In genomic region chr4:136260491-136261180, GRCm38 (mm10) we compare ENCODE assay signal across 7 mouse cellular contexts. TPM values are rescaled to one million over a fixed set of nuclear protein-coding genes. Genes with fewer than 3 reads are reported as not detected.
DNase-seq lines count a peak whose midpoint lies in the region; ATAC-seq and TF ChIP-seq lines count a peak whose summit lies in the region.

No protein-coding gene starts in this region.

- WGBS in hindbrain, embryonic 13.5 days: 40% methylated on average over 10 of the region's 10 CpGs
- 38% methylated on average over 10 of the region's 10 CpGs for WGBS in midbrain, embryonic 14.5 days

- peak overlapping the region; percentile 13; the same call in 1 of the 2 replicates for H3K9ac ChIP-seq in hindbrain, embryonic 13.5 days
- H3K9ac ChIP-seq in midbrain, embryonic 14.5 days (replicated peaks; ENCODE audit: low read length): no peak overlapping the region

- intact Hi-C loops in left cerebral cortex, postnatal 14 days (cut with DNase I): no loop called here

- no peak for ATAC-seq in Patski
- peak; percentile 67 for ATAC-seq in frontal cortex, adult (ENCODE audit: low TSS enrichment)
- 0 out of 2 replicates have a peak, but pooled peaks have one; percentile 59 for ATAC-seq in hindbrain, embryonic 13.5 days (ENCODE audit: low FRiP score)
- no peak; the same call in 1 of the 2 replicates for ATAC-seq in midbrain, embryonic 14.5 days (ENCODE audit: low FRiP score, low TSS enrichment)

- POLR2A ChIA-PET in Patski (lab: Charles Lee): no interaction called here

- no peaks in the 10 kb centered on the region for H3K9me3 ChIP-seq in hindbrain, embryonic 13.5 days
- no peaks in the 10 kb centered on the region for H3K9me3 ChIP-seq in midbrain, embryonic 14.5 days (ENCODE audit: control insufficient read depth, low read length)

- no peak for DNase-seq in Patski (ENCODE audit: low read depth, low spot score)
- DNase-seq in cerebellum, adult 18-20 months: peak; percentile 75 to 83
- DNase-seq in left cerebral cortex, postnatal 14 days (ENCODE audit: low spot score in 2 of 2): peak; percentile 87 to 88
- DNase-seq in midbrain, embryonic 14.5 days: peak; percentile 91
- DNase-seq in spleen, adult 12 weeks (ENCODE audit: low spot score): peak; percentile 69

- in situ Hi-C loops in Patski (cut with MboI; ENCODE audit: low pct_unique_long_range_greater_than_20kb): loop anchor here (5.0 kb wide), 1 partner anchor 62 kb away; no protein-coding TSS in a partner anchor

- H3K27ac ChIP-seq in hindbrain, embryonic 13.5 days: no peak overlapping the region
- H3K27ac ChIP-seq in midbrain, embryonic 14.5 days (replicated peaks; ENCODE audit: low read depth, low read length): no peak overlapping the region

- TF ChIP-seq CTCF in Patski (IDR thresholded peaks at IDR 0.05): peak; percentile 61

- H3K36me3 ChIP-seq in hindbrain, embryonic 13.5 days: no peaks in the 10 kb centered on the region
- H3K36me3 ChIP-seq in midbrain, embryonic 14.5 days (ENCODE audit: control insufficient read depth, insufficient read depth, low read length): no peaks in the 10 kb centered on the region

- no peaks in the 10 kb centered on the region; the same call in 1 of the 2 replicates for H3K4me1 ChIP-seq in hindbrain, embryonic 13.5 days (replicated peaks)
- no peaks in the 10 kb centered on the region for H3K4me1 ChIP-seq in midbrain, embryonic 14.5 days (ENCODE audit: control insufficient read depth, insufficient read depth, low read length)

- H3K4me3 ChIP-seq in hindbrain, embryonic 13.5 days: no peak overlapping the region
- H3K4me3 ChIP-seq in midbrain, embryonic 14.5 days (replicated peaks; ENCODE audit: low read depth, low read length): no peak overlapping the region

- no peaks in the 10 kb centered on the region for H3K27me3 ChIP-seq in Patski
- peaks cover 6% of the 10 kb centered on the region; the same call in 1 of the 2 replicates for H3K27me3 ChIP-seq in hindbrain, embryonic 13.5 days
- H3K27me3 ChIP-seq in midbrain, embryonic 14.5 days (ENCODE audit: control insufficient read depth, insufficient read depth, low read length): no peaks in the 10 kb centered on the region

- no peak overlapping the region for H3K4me2 ChIP-seq in hindbrain, embryonic 13.5 days
- H3K4me2 ChIP-seq in midbrain, embryonic 14.5 days (ENCODE audit: low read length): 0 out of 2 replicates have a peak overlapping the region, but pooled peaks have one; percentile 8

- CTCF ChIA-PET in Patski (lab: Charles Lee): interaction anchor here (0.7 to 2.7 kb wide), 13 partner anchors 12 to 308 kb away, joined by 3 to 18 read pairs (median 4); no protein-coding TSS in a partner anchor

RNA-seq across cellular contexts. Expression of gene Tcea3, which starts 13.1 kb away (rescaled TPM):
- polyA plus RNA-seq in Patski (2021): 0.15 TPM
- 2.2 and 2.4 TPM in 2 replicates for polyA plus RNA-seq in hindbrain, embryonic 13.5 days (2015; fragmentation: Nextera tagmentation; extraction: Ambion mirVana)
- total RNA-seq in left cerebral cortex, postnatal 14 days (2021): under 1 TPM in 1 of 2 experiments, not detected in 1; 0.61 TPM
- polyA plus RNA-seq in midbrain, embryonic 14.5 days (2014; fragmentation: Nextera tagmentation; extraction: Ambion mirVana): 0.18 and 1.2 TPM in 2 replicates

RNA-seq across cellular contexts. Expression of gene Zfp46, which starts 23.8 kb away (rescaled TPM):
- polyA plus RNA-seq in Patski (2021): 13.0 TPM
- 41.3 and 44.5 TPM in 2 replicates for polyA plus RNA-seq in hindbrain, embryonic 13.5 days (2015; fragmentation: Nextera tagmentation; extraction: Ambion mirVana)
- 10 to 100 TPM; 90.0 to 93.6 TPM for total RNA-seq in left cerebral cortex, postnatal 14 days (2021)
- polyA plus RNA-seq in midbrain, embryonic 14.5 days (2014; fragmentation: Nextera tagmentation; extraction: Ambion mirVana): 31.1 and 47.7 TPM in 2 replicates

RNA-seq across cellular contexts. Expression of gene Hnrnpr, which starts 50.1 kb away (rescaled TPM):
- 70.2 TPM for polyA plus RNA-seq in Patski (2021)
- polyA plus RNA-seq in hindbrain, embryonic 13.5 days (2015; fragmentation: Nextera tagmentation; extraction: Ambion mirVana): 234 and 252 TPM in 2 replicates
- total RNA-seq in left cerebral cortex, postnatal 14 days (2021): 10 to 100 TPM; 87.8 to 95.1 TPM
- polyA plus RNA-seq in midbrain, embryonic 14.5 days (2014; fragmentation: Nextera tagmentation; extraction: Ambion mirVana): 152 and 207 TPM in 2 replicates

RNA-seq across cellular contexts. Expression of gene Asap3, which starts 54.5 kb away (rescaled TPM):
- polyA plus RNA-seq in Patski (2021): 5.5 TPM
- polyA plus RNA-seq in hindbrain, embryonic 13.5 days (2015; fragmentation: Nextera tagmentation; extraction: Ambion mirVana): 5.8 and 6.3 TPM in 2 replicates
- total RNA-seq in left cerebral cortex, postnatal 14 days (2021): 1 to 10 TPM; 3.9 to 4.2 TPM
- 1.8 and 3.4 TPM in 2 replicates for polyA plus RNA-seq in midbrain, embryonic 14.5 days (2014; fragmentation: Nextera tagmentation; extraction: Ambion mirVana)

Comparison
In these comparisons a context has a peak if more than half of its experiments do, and no peak if none do; other contexts are left out.
1. ATAC-seq: peak in frontal cortex, adult (single experiment) and hindbrain, embryonic 13.5 days (single experiment); none in Patski (single experiment) and midbrain, embryonic 14.5 days (single experiment).